Mouse (Mus musculus) limb, embryonic 14.5 days (tissue): ENCODE measurements at regions not wholly inside any gene's neighbourhood (a gene's known extent, or its start where the extent isn't known, plus 50 kb on each side); places are given as distances from the start of the nearest gene placed in this dataset.
A peak's percentile ranks its signal among the peaks of the same experiment; 100 is the strongest.

Experiments used
- ATAC-seq: fragments of 200-750 bp; cut with Nextera tagmentation; 2 replicates; pipeline ENCODE4 v1.8.0; 2017; ENCODE audit warnings: low read depth, moderate number of reproducible peaks, moderate TSS enrichment; ENCODE audit not compliant: low FRiP score
- DNase-seq: peaks from one replicate; pipeline ENCODE4 v3.0.0-alpha.2; 2015; ENCODE audit warnings: low spot score
- H3K27ac ChIP-seq: fragments of 300-500 bp; sonication (generic); replicated peaks from 2 replicates; pipeline ENCODE4 v1.5.1; 2014; ENCODE audit warnings: low read depth, mild to moderate bottlenecking, low read length, moderate library complexity, mixed read lengths
- H3K27me3 ChIP-seq: fragments of 300-500 bp; sonication (generic); 2 replicates; pipeline ENCODE4 v1.6.1; 2014; ENCODE audit warnings: low read length, mixed read lengths; ENCODE audit not compliant: control insufficient read depth, insufficient read depth
- H3K36me3 ChIP-seq: fragments of 300-500 bp; sonication (generic); 2 replicates; pipeline ENCODE4 v1.6.1; 2014; ENCODE audit warnings: mild to moderate bottlenecking, low read length, moderate library complexity, mixed read lengths; ENCODE audit not compliant: control insufficient read depth, insufficient read depth
- H3K4me1 ChIP-seq: fragments of 300-500 bp; sonication (generic); 2 replicates; pipeline ENCODE4 v1.6.1; 2014; ENCODE audit warnings: antibody characterized with exemption, low read length, mixed read lengths; ENCODE audit not compliant: control insufficient read depth, insufficient read depth
- H3K4me2 ChIP-seq: fragments of 300-500 bp; sonication (generic); replicated peaks from 2 replicates; pipeline ENCODE4 v1.6.1; 2014; ENCODE audit warnings: low read depth, mild to moderate bottlenecking, low read length, moderate library complexity; ENCODE audit not compliant: severe bottlenecking
- H3K4me3 ChIP-seq: fragments of 300-500 bp; sonication (generic); replicated peaks from 2 replicates; pipeline ENCODE4 v1.5.1; 2014; ENCODE audit warnings: low read length
- H3K9ac ChIP-seq: fragments of 300-500 bp; sonication (generic); 2 replicates; pipeline ENCODE4 v1.6.1; 2014; ENCODE audit warnings: mild to moderate bottlenecking, low read depth, low read length, moderate library complexity; ENCODE audit not compliant: severe bottlenecking
- H3K9me3 ChIP-seq: fragments of 300-500 bp; sonication (generic); 2 replicates; pipeline ENCODE4 v1.6.1; 2016; ENCODE audit warnings: low read length; ENCODE audit not compliant: control insufficient read depth
- POLR2A ChIP-seq: fragments of 200-500 bp; IDR thresholded peaks from 2 replicates; pipeline ENCODE4 v1.8.0; 2012; ENCODE audit warnings: inconsistent platforms, mild to moderate bottlenecking, moderate library complexity, borderline replicate concordance; ENCODE audit not compliant: insufficient read depth, insufficient read length; ENCODE audit errors: extremely low read depth
- whole genome bisulfite sequencing: fragments of 180-500 bp; shearing (Covaris S2); extraction: QIAGEN DNeasy Blood & Tissue Kit; methylation state at CpG from one replicate; pipeline ENCODE4 v1.1.7; 2014; 5-methylcytosine and 5-hydroxymethylcytosine counted together

GRCm38 (mm10) chr16:65718791-65719472 is 96.1 kb upstream of the Vgll3 start:
- Histone ChIP-seq H3K27ac (no peak overlapping the region), H3K9me3 (no peaks in the 10 kb centered on the region), H3K36me3 (no peaks in the 10 kb centered on the region), H3K27me3 (no peaks in the 10 kb centered on the region), H3K4me1 (peaks cover 3% of the 10 kb centered on the region; the same call in 1 of the 2 replicates), H3K4me3 (no peak overlapping the region), H3K9ac (no peak overlapping the region), H3K4me2 (no peak overlapping the region)
- DNase-seq = no peak
- TF ChIP-seq POLR2A = no peak
- 61% methylated on average over 6 of the region's 6 CpGs for WGBS
- ATAC-seq = no peak

GRCm38 (mm10) chr16:65720953-65721352 is 94.1 kb upstream of the Vgll3 start:
- no peaks in the 10 kb centered on the region for H3K27me3 ChIP-seq
- H3K4me2 ChIP-seq = no peak overlapping the region
- no peak for TF ChIP-seq POLR2A
- DNase-seq (peak; percentile 70), ATAC-seq (peak; percentile 91)
- WGBS = 6% methylated on average over 4 of the region's 4 CpGs
- no peak overlapping the region for H3K4me3 ChIP-seq
- H3K27ac ChIP-seq = no peak overlapping the region
- no peaks in the 10 kb centered on the region for H3K9me3 ChIP-seq
- no peak overlapping the region for H3K9ac ChIP-seq
- no peaks in the 10 kb centered on the region for H3K36me3 ChIP-seq
- H3K4me1 ChIP-seq = peaks cover 3% of the 10 kb centered on the region; the same call in 1 of the 2 replicates

GRCm38 (mm10) chr16:65725559-65726269 is 89.3 kb upstream of the Vgll3 start:
- no peak overlapping the region for H3K4me2 ChIP-seq
- H3K27me3 ChIP-seq = no peaks in the 10 kb centered on the region
- H3K36me3 ChIP-seq = no peaks in the 10 kb centered on the region
- H3K4me3 ChIP-seq = no peak overlapping the region
- no peak overlapping the region for H3K27ac ChIP-seq
- no peak overlapping the region for H3K9ac ChIP-seq
- H3K9me3 ChIP-seq = no peaks in the 10 kb centered on the region
- DNase-seq (no peak), ATAC-seq (no peak)
- peaks cover 3% of the 10 kb centered on the region; the same call in 1 of the 2 replicates for H3K4me1 ChIP-seq
- no peak for TF ChIP-seq POLR2A
- WGBS = 81% methylated on average over 5 of the region's 5 CpGs

DNA sequence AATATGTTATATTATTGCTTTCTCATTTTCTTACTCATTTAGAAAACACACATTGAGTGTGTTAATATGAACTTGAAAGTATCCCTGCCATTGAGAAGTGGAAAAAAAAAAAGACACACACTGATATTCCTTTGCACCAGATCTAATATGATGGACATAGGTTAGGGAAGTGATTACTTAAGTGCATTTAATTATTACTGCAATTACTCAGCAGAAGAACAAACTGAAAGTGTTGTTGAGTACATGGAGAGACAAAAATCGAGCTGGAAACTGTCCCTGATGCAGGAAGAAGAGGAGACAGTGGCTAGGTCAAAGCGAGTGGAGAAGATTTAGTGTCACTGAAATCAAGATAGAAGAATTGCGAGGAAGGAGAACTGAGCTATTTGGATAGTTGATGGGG is 88.8 kb upstream of the Vgll3 start:
- ATAC-seq (no peak), DNase-seq (no peak)
- Histone ChIP-seq H3K27ac (no peak overlapping the region), H3K4me2 (no peak overlapping the region), H3K4me1 (no peaks in the 10 kb centered on the region), H3K27me3 (no peaks in the 10 kb centered on the region), H3K9me3 (no peaks in the 10 kb centered on the region), H3K4me3 (no peak overlapping the region), H3K9ac (no peak overlapping the region), H3K36me3 (no peaks in the 10 kb centered on the region)
- 79% methylated on average over 3 of the region's 3 CpGs for WGBS
- TF ChIP-seq POLR2A = no peak

GRCm38 (mm10) chr16:65729322-65729721 is 85.7 kb upstream of the Vgll3 start:
- Histone ChIP-seq H3K9me3 (no peaks in the 10 kb centered on the region), H3K4me3 (no peak overlapping the region), H3K4me1 (no peaks in the 10 kb centered on the region), H3K36me3 (no peaks in the 10 kb centered on the region), H3K4me2 (no peak overlapping the region), H3K27me3 (no peaks in the 10 kb centered on the region), H3K9ac (no peak overlapping the region), H3K27ac (no peak overlapping the region)
- no peak for TF ChIP-seq POLR2A
- 45% methylated on average over 4 of the region's 4 CpGs for WGBS
- ATAC-seq (no peak), DNase-seq (no peak)
